Mouse (Mus musculus) urinary bladder, postnatal 36 days (tissue): ENCODE measurements around the gene Mfap1b.
"Not testable (repeated sequence)": the region's sequence is repeated elsewhere in the genome, so short reads cannot be mapped to it uniquely, and the experiment has no call there.

ENCODE experiments used
- DNase-seq, 2 experiments: peaks; one replicate each; pipeline ENCODE4 v3.0.0; 2022; ENCODE audit warnings: low spot score in 2 of 2, mixed read lengths in 1 of 2

The Mfap1b gene

DNA sequence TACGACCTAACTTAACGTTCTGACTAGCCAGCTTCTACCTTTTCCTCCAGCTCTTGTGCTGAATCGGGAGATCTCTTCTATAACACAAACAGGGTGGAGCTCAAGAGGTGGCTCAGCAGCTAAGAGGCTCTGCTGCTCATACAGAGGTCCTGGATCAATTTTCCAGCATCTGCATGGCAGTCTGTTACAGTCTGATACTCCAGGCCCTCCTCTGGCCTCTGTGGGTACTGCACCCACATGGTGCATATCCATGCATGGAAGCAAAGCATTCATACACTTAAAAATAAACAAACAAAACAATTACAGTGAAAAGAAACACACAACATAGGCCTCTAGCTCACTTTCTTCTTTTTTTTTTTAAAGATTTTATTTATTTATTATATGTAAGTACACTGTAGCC lies 1.1 kb downstream of the Mfap1b start:
- DNase-seq: not testable (repeated sequence)

- DNase-seq: not testable (repeated sequence)
Measured at GRCm38 (mm10) chr2:121468982-121469381, 4.9 kb downstream of the Mfap1b start.

DNA sequence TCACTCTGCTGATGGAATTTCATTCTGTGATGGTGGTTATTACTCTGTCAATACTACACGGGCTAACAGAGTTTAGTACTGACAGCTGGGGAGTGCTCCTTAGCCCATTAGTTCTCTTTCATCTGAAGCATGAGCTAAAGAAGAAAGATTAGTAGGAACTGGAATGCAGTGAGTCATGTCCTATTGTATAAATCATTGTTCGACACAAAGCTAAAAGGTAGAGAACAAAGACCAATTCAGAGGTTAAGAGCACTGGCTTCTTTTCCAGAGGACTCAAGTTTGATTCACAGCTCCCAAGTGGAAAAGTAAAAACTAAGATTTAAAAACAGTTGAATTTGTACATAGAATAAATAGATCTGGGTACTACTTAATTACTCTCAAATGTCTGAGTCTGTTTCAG lies 13.8 kb downstream of the Mfap1b start:
- no peak for DNase-seq

DNA sequence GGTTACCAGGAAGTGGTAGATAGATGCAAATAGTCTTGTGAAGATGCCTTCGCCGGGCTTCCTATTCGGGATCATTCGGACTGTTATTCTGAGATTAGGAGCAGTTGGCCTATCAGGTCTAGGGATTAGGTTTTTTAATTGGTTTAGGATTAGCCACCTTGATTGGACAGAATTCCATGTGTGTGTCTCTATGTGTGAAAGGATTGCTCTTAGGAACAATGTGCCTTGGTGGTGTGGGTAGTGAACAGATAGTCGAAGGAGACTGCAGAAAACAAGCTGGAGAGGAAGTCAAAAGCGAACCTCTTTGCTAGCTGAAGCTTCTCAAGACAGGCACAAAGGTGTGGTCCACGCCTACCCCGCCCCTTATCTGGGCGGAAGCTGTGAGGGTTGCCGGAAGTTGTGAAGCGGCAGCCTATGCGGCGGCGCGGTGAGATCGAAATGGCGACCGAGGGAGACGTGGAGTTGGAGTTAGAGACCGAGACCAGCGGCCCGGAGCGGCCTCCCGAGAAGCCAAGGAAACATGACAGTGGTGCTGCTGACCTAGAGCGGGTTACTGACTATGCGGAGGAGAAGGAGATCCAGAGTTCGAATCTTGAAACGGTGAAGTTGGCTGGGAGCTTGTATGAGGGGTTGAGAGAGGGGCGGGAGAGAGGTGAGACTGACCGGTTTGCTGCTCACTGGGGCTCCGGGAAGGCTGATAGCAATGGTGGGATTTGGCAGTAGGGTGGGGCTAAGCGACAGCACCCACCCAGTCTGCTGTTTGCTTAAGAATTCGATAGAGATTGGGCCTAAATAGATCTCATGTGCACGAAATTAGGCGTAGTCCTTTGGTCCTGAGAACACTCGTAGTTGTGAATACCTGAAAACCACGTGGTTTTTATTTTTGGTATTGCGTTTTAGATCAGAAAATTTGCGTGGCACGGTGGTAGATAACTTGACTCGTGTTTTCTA lies 16.9 kb downstream of the Mfap1b start, which contains the start of gene Serinc4:
Gene Serinc4, minus strand, starts transcription at position 90 of the 951 bp plus-strand sequence.
- peak; percentile 76 to 86 for DNase-seq

- DNase-seq: no peak
Measured at GRCm38 (mm10) chr2:121455534-121455933, 18.3 kb downstream of the Mfap1b start.

- DNase-seq: no peak
Measured at GRCm38 (mm10) chr2:121453917-121454316, 19.9 kb downstream of the Mfap1b start.

GRCm38 (mm10) chr2:121452990-121453389 lies 20.9 kb downstream of the Mfap1b start, which contains the start of gene Hypk:
Gene Hypk, plus strand, starts transcription at chr2:121453290.
- no peak for DNase-seq

GRCm38 (mm10) chr2:121452361-121452760 lies 21.5 kb downstream of the Mfap1b start:
- no peak for DNase-seq

GRCm38 (mm10) chr2:121450093-121450492 lies 23.8 kb downstream of the Mfap1b start:
- DNase-seq: peak in 1 of 2 experiments; percentile 15

DNA sequence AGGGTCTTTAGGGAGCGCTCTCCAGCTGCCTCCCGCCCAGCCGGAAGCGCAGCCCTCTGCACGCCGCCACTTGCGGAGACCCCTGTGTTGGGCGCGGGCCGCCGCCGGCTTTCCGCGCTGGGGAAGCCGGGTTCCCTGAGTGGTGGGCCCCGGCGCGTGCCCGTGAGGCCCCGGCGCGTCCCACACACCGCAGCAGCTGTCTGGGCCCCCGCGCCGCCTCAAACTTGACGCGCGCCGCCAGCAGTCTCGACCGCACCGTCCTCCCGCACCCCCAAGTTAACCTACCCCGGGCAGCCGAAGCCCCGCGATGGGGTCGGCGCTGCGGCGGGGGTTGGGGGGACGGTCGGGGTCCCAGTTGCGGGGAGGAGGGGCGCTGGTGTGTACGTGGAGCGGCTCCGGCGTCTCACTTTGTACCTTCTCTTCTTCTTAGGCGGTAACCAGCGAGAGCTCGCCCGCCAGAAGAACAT lies 24.3 kb downstream of the Mfap1b start:
- peak in 1 of 2 experiments; percentile 14 for DNase-seq

GRCm38 (mm10) chr2:121448739-121449535 lies 24.9 kb downstream of the Mfap1b start, which contains the start of gene Serf2:
Gene Serf2, plus strand, starts transcription at chr2:121449195.
- DNase-seq: peak; percentile 99 to 100

GRCm38 (mm10) chr2:121448136-121448535 lies 25.7 kb downstream of the Mfap1b start:
- peak in 1 of 2 experiments; percentile 38 for DNase-seq

GRCm38 (mm10) chr2:121447006-121447405 lies 26.9 kb downstream of the Mfap1b start:
- no peak for DNase-seq

DNA sequence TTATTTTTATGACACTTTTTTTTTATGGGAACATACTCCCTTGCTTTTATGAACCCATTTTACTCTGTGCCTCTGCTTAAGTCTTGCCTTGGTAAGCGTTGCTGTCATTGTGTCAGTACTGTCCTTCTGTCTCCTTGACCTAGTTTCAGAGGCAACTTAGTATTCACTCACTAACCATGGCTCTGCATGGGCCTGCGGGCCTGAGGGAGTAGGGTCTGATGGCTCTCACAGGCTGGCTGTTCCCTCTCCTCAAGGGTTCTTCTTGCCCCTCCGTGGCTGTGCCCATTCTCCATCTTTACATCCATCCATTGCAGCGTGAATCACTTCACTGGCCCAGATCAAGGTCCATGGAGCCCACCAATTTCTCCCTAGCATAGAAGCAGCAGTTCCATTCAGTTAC lies 27.4 kb downstream of the Mfap1b start:
- DNase-seq: no peak

DNA sequence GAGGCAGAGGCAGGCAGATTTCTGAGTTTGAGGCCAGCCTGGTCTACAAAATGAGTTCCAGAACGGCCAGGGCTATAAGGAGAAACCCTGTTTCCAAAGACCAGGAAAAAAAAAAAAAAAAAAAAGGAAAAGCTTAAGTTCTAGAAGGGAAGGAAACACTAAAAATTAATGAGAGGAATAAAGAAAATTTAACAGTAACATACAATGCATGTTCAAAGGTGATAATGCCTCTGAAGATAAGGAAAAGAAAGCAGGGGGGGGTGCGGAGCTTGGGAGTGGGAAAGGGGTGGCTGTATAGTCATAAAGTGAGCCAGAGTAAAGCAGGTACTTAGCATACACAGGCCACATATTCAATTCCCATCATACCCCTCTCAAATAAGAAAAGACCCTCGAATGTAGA lies 28.8 kb downstream of the Mfap1b start:
- DNase-seq: no peak

DNA sequence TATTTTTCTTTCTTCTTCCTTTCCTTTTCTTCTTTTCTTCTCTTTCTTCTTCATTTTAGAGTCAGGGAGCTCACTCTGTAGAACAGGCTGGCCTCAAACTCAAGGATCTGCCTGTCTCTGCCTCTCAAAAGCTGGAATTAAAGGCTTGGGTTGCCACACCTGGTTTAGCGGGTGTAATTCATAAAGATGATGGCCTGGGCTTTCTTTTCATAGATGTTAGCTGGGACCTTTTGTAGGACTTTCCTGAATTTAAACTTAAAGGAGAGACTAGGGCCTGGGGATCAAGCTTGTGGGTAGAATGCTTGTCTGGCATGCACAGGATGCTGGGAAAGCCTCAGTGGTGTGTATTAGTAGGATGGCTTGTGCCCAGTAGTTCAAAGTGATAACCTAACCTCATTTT lies 29.7 kb downstream of the Mfap1b start, which contains the start of gene Ell3:
Gene Ell3, minus strand, starts transcription at position 101 of the 400 bp plus-strand sequence.
- DNase-seq: no peak

DNA sequence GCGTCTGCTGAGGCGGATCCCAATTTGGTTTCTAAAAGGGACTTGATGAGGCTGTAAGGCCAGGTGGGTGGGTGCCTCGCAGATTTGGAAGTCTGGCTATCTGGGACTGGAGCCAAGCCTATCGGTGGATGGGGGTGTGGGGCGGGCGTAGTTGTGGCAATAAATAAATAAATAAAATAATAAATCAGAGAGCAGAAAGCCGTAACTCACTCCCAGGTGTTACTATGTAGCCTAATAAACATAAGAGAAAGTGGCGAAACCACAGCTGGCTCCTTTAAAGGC lies 30.9 kb downstream of the Mfap1b start:
- no peak for DNase-seq

- DNase-seq: peak; percentile 73 to 76
Measured at GRCm38 (mm10) chr2:121442259-121443067, 31.4 kb downstream of the Mfap1b start.

- DNase-seq: no peak
Measured at GRCm38 (mm10) chr2:121441800-121442199, 32.1 kb downstream of the Mfap1b start.

- DNase-seq: no peak
Measured at GRCm38 (mm10) chr2:121440834-121441605, 32.8 kb downstream of the Mfap1b start.

DNA sequence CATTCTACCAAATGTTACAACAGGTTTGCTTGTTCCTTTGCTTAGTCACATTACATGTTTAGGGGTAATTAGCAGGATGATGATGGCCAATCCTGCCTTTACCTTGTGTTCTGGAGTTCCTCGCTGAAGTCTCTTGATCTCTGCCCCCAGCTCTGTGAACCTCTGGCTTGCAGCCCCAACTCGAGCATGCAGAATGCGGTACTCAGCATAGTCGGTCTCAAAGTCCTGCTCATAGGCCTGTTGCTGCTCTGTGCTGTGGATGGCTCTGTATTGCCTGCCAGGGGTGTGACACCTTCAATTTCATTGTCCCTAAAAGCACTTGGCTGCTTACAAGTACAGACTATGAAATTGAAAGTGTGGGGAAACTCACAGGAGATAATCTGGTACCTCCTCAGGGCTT lies 34.1 kb downstream of the Mfap1b start:
- DNase-seq: no peak
